Mouse (Mus musculus): ENCODE results near the gene Atxn3. TPM values are rescaled to one million over a fixed set of nuclear protein-coding genes. Genes with fewer than 3 reads are reported as not detected.

The Atxn3 gene
- polyA plus RNA-seq, 1 experiment from 2014 or later: 13.6 TPM

DNA sequence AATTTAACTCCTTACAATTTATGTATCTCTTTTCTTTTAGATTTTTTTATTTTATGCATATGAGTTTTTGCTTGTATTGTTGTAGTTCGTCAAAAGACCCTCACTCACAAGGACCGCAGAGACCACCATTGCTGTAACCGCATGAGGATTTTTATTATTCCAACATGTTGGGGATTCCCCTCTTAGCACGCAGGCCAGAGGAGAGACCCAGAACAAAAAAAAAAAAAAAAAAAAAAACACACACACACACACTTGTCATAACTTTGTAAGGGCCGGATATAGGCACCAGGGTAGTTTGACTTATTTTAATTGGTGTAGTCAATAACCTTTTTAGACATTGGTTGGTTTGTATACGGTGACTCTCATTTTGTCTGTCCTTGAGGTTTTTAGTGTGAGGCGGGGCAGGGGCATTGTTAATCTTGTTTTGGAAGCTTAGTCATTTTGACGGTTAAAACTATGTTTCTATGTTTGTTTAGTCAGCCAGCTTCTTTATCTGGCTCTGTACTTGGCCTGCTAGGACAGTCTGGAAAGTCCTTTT lies 21.2 kb upstream of the Atxn3 start:
- H3K4me1 ChIP-seq (ENCODE audit: control insufficient read depth, insufficient read depth, low read length): peaks cover 21% of the 10 kb centered on the region
- H3K27ac ChIP-seq (ENCODE audit: low read length): no peak overlapping the region
- H3K9me3 ChIP-seq (replicated peaks; ENCODE audit: control insufficient read depth, low read length, poor library complexity, severe bottlenecking): no peaks in the 10 kb centered on the region
- ATAC-seq: no peak
- no peak overlapping the region for H3K4me3 ChIP-seq (ENCODE audit: low read depth, low read length)
- H3K4me2 ChIP-seq (ENCODE audit: low read length): no peak overlapping the region
- 97% methylated on average over 8 of the region's 8 CpGs for WGBS
- H3K36me3 ChIP-seq (ENCODE audit: control insufficient read depth, insufficient read depth, low read length): peaks cover 4% of the 10 kb centered on the region; the same call in 1 of the 2 replicates
- H3K9ac ChIP-seq (ENCODE audit: low read depth, low read length): no peak overlapping the region
- H3K27me3 ChIP-seq (ENCODE audit: control insufficient read depth, insufficient read depth, low read depth, low read length): no peaks in the 10 kb centered on the region

GRCm38 (mm10) chr12:101978588-101978987 lies 20.5 kb upstream of the Atxn3 start:
- 100% methylated on average over 1 of the region's 1 CpGs for WGBS
- H3K27ac ChIP-seq (ENCODE audit: low read length): no peak overlapping the region
- H3K4me3 ChIP-seq (ENCODE audit: low read depth, low read length): no peak overlapping the region
- H3K27me3 ChIP-seq (ENCODE audit: control insufficient read depth, insufficient read depth, low read depth, low read length): no peaks in the 10 kb centered on the region
- no peak for ATAC-seq
- no peak overlapping the region for H3K9ac ChIP-seq (ENCODE audit: low read depth, low read length)
- peaks cover 4% of the 10 kb centered on the region; the same call in 1 of the 2 replicates for H3K36me3 ChIP-seq (ENCODE audit: control insufficient read depth, insufficient read depth, low read length)
- no peak overlapping the region for H3K4me2 ChIP-seq (ENCODE audit: low read length)
- no peaks in the 10 kb centered on the region for H3K9me3 ChIP-seq (replicated peaks; ENCODE audit: control insufficient read depth, low read length, poor library complexity, severe bottlenecking)
- H3K4me1 ChIP-seq (ENCODE audit: control insufficient read depth, insufficient read depth, low read length): peaks cover 23% of the 10 kb centered on the region

DNA sequence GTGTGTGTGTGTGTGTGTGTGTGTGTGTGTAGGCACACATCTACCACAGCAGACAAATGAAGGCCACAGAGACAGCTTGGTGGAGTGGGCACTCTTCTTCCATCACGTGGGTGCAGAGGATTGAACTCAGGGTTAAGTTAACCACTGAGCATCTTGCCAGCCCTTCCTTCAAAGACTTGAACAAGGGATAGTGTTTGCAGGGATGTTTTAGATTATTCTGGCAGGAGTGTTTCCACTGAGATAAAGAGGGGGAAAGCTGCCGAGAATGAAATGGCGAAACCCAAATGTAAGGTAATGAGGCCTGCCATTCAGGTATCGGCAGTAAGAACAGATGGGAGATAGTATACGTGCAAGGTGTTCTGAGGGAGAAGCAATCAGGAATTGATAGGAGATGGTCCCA lies 20.1 kb upstream of the Atxn3 start:
- H3K4me1 ChIP-seq (ENCODE audit: control insufficient read depth, insufficient read depth, low read length): peaks cover 23% of the 10 kb centered on the region
- H3K4me2 ChIP-seq (ENCODE audit: low read length): no peak overlapping the region
- H3K36me3 ChIP-seq (ENCODE audit: control insufficient read depth, insufficient read depth, low read length): peaks cover 4% of the 10 kb centered on the region; the same call in 1 of the 2 replicates
- no peak overlapping the region for H3K4me3 ChIP-seq (ENCODE audit: low read depth, low read length)
- H3K27ac ChIP-seq (ENCODE audit: low read length): no peak overlapping the region
- H3K27me3 ChIP-seq (ENCODE audit: control insufficient read depth, insufficient read depth, low read depth, low read length): no peaks in the 10 kb centered on the region
- no peaks in the 10 kb centered on the region for H3K9me3 ChIP-seq (replicated peaks; ENCODE audit: control insufficient read depth, low read length, poor library complexity, severe bottlenecking)
- H3K9ac ChIP-seq (ENCODE audit: low read depth, low read length): no peak overlapping the region
- ATAC-seq: no peak
- WGBS: 91% methylated on average over 5 of the region's 5 CpGs

- H3K9ac ChIP-seq (ENCODE audit: low read depth, low read length): 0 out of 2 replicates have a peak overlapping the region, but pooled peaks have one; percentile 3
- no peaks in the 10 kb centered on the region for H3K9me3 ChIP-seq (replicated peaks; ENCODE audit: control insufficient read depth, low read length, poor library complexity, severe bottlenecking)
- 92% methylated on average over 10 of the region's 10 CpGs for WGBS
- H3K4me3 ChIP-seq (ENCODE audit: low read depth, low read length): no peak overlapping the region
- peaks cover 23% of the 10 kb centered on the region for H3K4me1 ChIP-seq (ENCODE audit: control insufficient read depth, insufficient read depth, low read length)
- H3K4me2 ChIP-seq (ENCODE audit: low read length): peak overlapping the region; percentile 54
- peaks cover 1% of the 10 kb centered on the region; the same call in 1 of the 2 replicates for H3K36me3 ChIP-seq (ENCODE audit: control insufficient read depth, insufficient read depth, low read length)
- no peak for ATAC-seq
- H3K27ac ChIP-seq (ENCODE audit: low read length): no peak overlapping the region
- H3K27me3 ChIP-seq (ENCODE audit: control insufficient read depth, insufficient read depth, low read depth, low read length): no peaks in the 10 kb centered on the region
Observed at GRCm38 (mm10) chr12:101977404-101977915, 19.4 kb upstream of the Atxn3 start.

- 12% methylated on average over 13 of the region's 13 CpGs for WGBS
- no peaks in the 10 kb centered on the region for H3K36me3 ChIP-seq (ENCODE audit: control insufficient read depth, insufficient read depth, low read length)
- H3K4me3 ChIP-seq (ENCODE audit: low read depth, low read length): peak overlapping the region; percentile 93
- no peak for ATAC-seq
- H3K4me1 ChIP-seq (ENCODE audit: control insufficient read depth, insufficient read depth, low read length): peaks cover 24% of the 10 kb centered on the region
- H3K9ac ChIP-seq (ENCODE audit: low read depth, low read length): peak overlapping the region; percentile 98
- H3K9me3 ChIP-seq (replicated peaks; ENCODE audit: control insufficient read depth, low read length, poor library complexity, severe bottlenecking): no peaks in the 10 kb centered on the region
- no peaks in the 10 kb centered on the region for H3K27me3 ChIP-seq (ENCODE audit: control insufficient read depth, insufficient read depth, low read depth, low read length)
- no peak overlapping the region for H3K27ac ChIP-seq (ENCODE audit: low read length)
- H3K4me2 ChIP-seq (ENCODE audit: low read length): peak overlapping the region; percentile 54
Observed at GRCm38 (mm10) chr12:101976651-101977403, 18.8 kb upstream of the Atxn3 start.

- Histone ChIP-seq H3K27me3 (ENCODE audit: control insufficient read depth, insufficient read depth, low read depth, low read length) (no peaks in the 10 kb centered on the region), H3K27ac (ENCODE audit: low read length) (peak within 1 kb of the TSS; percentile 97), H3K4me3 (ENCODE audit: low read depth, low read length) (peak within 1 kb of the TSS; percentile 93), H3K9me3 (replicated peaks; ENCODE audit: control insufficient read depth, low read length, poor library complexity, severe bottlenecking) (no peaks in the 10 kb centered on the region), H3K4me2 (ENCODE audit: low read length) (peak within 1 kb of the TSS; percentile 54), H3K36me3 (ENCODE audit: control insufficient read depth, insufficient read depth, low read length) (no peaks in the 10 kb centered on the region; the same call in 1 of the 2 replicates), H3K4me1 (ENCODE audit: control insufficient read depth, insufficient read depth, low read length) (peaks cover 25% of the 10 kb centered on the region), H3K9ac (ENCODE audit: low read depth, low read length) (peak within 1 kb of the TSS; percentile 98)
- WGBS: under 1% methylated on average over 76 of the region's 77 CpGs
- peak; percentile 97 for ATAC-seq
Observed at GRCm38 (mm10) chr12:101975601-101976571, 17.8 kb upstream of the Atxn3 start, which contains the start of gene Cpsf2. Cpsf2 (plus strand) TSS chr12:101975988.

- Histone ChIP-seq H3K27me3 (ENCODE audit: control insufficient read depth, insufficient read depth, low read depth, low read length) (no peaks in the 10 kb centered on the region), H3K4me1 (ENCODE audit: control insufficient read depth, insufficient read depth, low read length) (peaks cover 25% of the 10 kb centered on the region), H3K36me3 (ENCODE audit: control insufficient read depth, insufficient read depth, low read length) (no peaks in the 10 kb centered on the region; the same call in 1 of the 2 replicates), H3K4me2 (ENCODE audit: low read length) (peak overlapping the region; percentile 54), H3K9ac (ENCODE audit: low read depth, low read length) (peak overlapping the region; percentile 98), H3K4me3 (ENCODE audit: low read depth, low read length) (peak overlapping the region; percentile 93), H3K9me3 (replicated peaks; ENCODE audit: control insufficient read depth, low read length, poor library complexity, severe bottlenecking) (no peaks in the 10 kb centered on the region), H3K27ac (ENCODE audit: low read length) (peak overlapping the region; percentile 97)
- ATAC-seq: peak; percentile 71
- under 1% methylated on average over 23 of the region's 23 CpGs for WGBS
Observed at GRCm38 (mm10) chr12:101975167-101975600, 17.1 kb upstream of the Atxn3 start.

GRCm38 (mm10) chr12:101974571-101974970 lies 16.5 kb upstream of the Atxn3 start:
- Histone ChIP-seq H3K4me3 (ENCODE audit: low read depth, low read length) (peak overlapping the region; percentile 93), H3K4me1 (ENCODE audit: control insufficient read depth, insufficient read depth, low read length) (peaks cover 25% of the 10 kb centered on the region), H3K9ac (ENCODE audit: low read depth, low read length) (peak overlapping the region; percentile 98), H3K36me3 (ENCODE audit: control insufficient read depth, insufficient read depth, low read length) (no peaks in the 10 kb centered on the region; the same call in 1 of the 2 replicates), H3K27me3 (ENCODE audit: control insufficient read depth, insufficient read depth, low read depth, low read length) (no peaks in the 10 kb centered on the region), H3K9me3 (replicated peaks; ENCODE audit: control insufficient read depth, low read length, poor library complexity, severe bottlenecking) (no peaks in the 10 kb centered on the region), H3K4me2 (ENCODE audit: low read length) (peak overlapping the region; percentile 54), H3K27ac (ENCODE audit: low read length) (peak overlapping the region; percentile 97; the same call in 1 of the 2 replicates)
- WGBS: 5% methylated on average over 1 of the region's 1 CpGs
- no peak for ATAC-seq

Measured in midbrain, embryonic 16.5 days (tissue).